Mouse (Mus musculus): ENCODE data around the gene Mcm2.

- no peak for TF ChIP-seq TAL1 (conservative IDR thresholded peaks at IDR 0.05; ENCODE audit: low read depth, low read length)
- TF ChIP-seq POLR2AphosphoS5 (IDR thresholded peaks at IDR 0.05; ENCODE audit: insufficient replicate concordance, low read depth, low read length): no peak
These were observed 6.5 kb upstream of the Mcm2 start for GRCm38 (mm10) chr6:88905042-88905441.
